Mouse (Mus musculus): Measurements from ENCODE around the gene Ctnna3. TPM values are rescaled to one million over a fixed set of nuclear protein-coding genes. Genes with fewer than 3 reads are reported as not detected.

Gene Ctnna3
- polyA plus RNA-seq, 1 experiment from 2014 or later, result not detected

GRCm38 (mm10) chr10:63583798-63584374, 154.0 kb downstream of the Ctnna3 start:
- TF ChIP-seq CTCF (IDR thresholded peaks at IDR 0.05; ENCODE audit: low read depth) (no peak), EP300 (IDR thresholded peaks at IDR 0.05; ENCODE audit: low read depth) (no peak)
- Histone ChIP-seq H3K9me3 (ENCODE audit: low read length) (no peaks in the 10 kb centered on the region), H3K27ac (ENCODE audit: low read depth) (no peak overlapping the region), H3K27me3 (ENCODE audit: insufficient read depth, low read length) (no peaks in the 10 kb centered on the region; the same call in 1 of the 2 replicates), H3K4me1 (ENCODE audit: insufficient read depth) (no peaks in the 10 kb centered on the region), H3K9ac (replicated peaks) (no peak overlapping the region), H3K4me3 (ENCODE audit: low read depth, low read length) (no peak overlapping the region), H3K36me3 (replicated peaks; ENCODE audit: insufficient read depth, low read length) (no peaks in the 10 kb centered on the region), H3K4me2 (ENCODE audit: low read depth, low read length) (no peak overlapping the region)
- ATAC-seq, result no peak
- 67% methylated on average over 20 of the region's 20 CpGs for WGBS (ENCODE audit: insufficient replicate concordance)
- no peak for DNase-seq

- no peak for ATAC-seq
- no peak overlapping the region for H3K9ac ChIP-seq (replicated peaks)
These were observed 169.5 kb downstream of the Ctnna3 start for GRCm38 (mm10) chr10:63599417-63599816.

GRCm38 (mm10) chr10:63601206-63601605, 171.3 kb downstream of the Ctnna3 start:
- Histone ChIP-seq H3K4me1 (ENCODE audit: insufficient read depth) (no peaks in the 10 kb centered on the region), H3K27me3 (ENCODE audit: insufficient read depth, low read length) (no peaks in the 10 kb centered on the region), H3K4me3 (ENCODE audit: low read depth, low read length) (no peak overlapping the region), H3K27ac (ENCODE audit: low read depth) (no peak overlapping the region), H3K4me2 (ENCODE audit: low read depth, low read length) (no peak overlapping the region), H3K9ac (replicated peaks) (no peak overlapping the region), H3K36me3 (replicated peaks; ENCODE audit: insufficient read depth, low read length) (no peaks in the 10 kb centered on the region), H3K9me3 (ENCODE audit: low read length) (peaks cover 3% of the 10 kb centered on the region; the same call in 1 of the 2 replicates)
- ATAC-seq (no peak), DNase-seq (no peak)
- 70% methylated on average over 2 of the region's 2 CpGs for WGBS (ENCODE audit: insufficient replicate concordance)
- TF ChIP-seq CTCF (IDR thresholded peaks at IDR 0.05; ENCODE audit: low read depth) (no peak), EP300 (IDR thresholded peaks at IDR 0.05; ENCODE audit: low read depth) (no peak)

More at GRCm38 (mm10) chr10:63599417-63599816, 169.5 kb downstream of the Ctnna3 start:
- DNase-seq, result no peak
- Histone ChIP-seq H3K4me3 (ENCODE audit: low read depth, low read length) (no peak overlapping the region), H3K27ac (ENCODE audit: low read depth) (no peak overlapping the region), H3K36me3 (replicated peaks; ENCODE audit: insufficient read depth, low read length) (no peaks in the 10 kb centered on the region), H3K27me3 (ENCODE audit: insufficient read depth, low read length) (no peaks in the 10 kb centered on the region), H3K4me1 (ENCODE audit: insufficient read depth) (no peaks in the 10 kb centered on the region), H3K9me3 (ENCODE audit: low read length) (no peaks in the 10 kb centered on the region), H3K4me2 (ENCODE audit: low read depth, low read length) (no peak overlapping the region)
- 79% methylated on average over 5 of the region's 5 CpGs for WGBS (ENCODE audit: insufficient replicate concordance)
- TF ChIP-seq CTCF (IDR thresholded peaks at IDR 0.05; ENCODE audit: low read depth), result no peak
- no peak for TF ChIP-seq EP300 (IDR thresholded peaks at IDR 0.05; ENCODE audit: low read depth)

GRCm38 (mm10) chr10:63628546-63628945, 198.6 kb downstream of the Ctnna3 start:
- Histone ChIP-seq H3K4me3 (ENCODE audit: low read depth, low read length) (no peak overlapping the region), H3K4me2 (ENCODE audit: low read depth, low read length) (no peak overlapping the region), H3K36me3 (replicated peaks; ENCODE audit: insufficient read depth, low read length) (no peaks in the 10 kb centered on the region), H3K27ac (ENCODE audit: low read depth) (no peak overlapping the region), H3K4me1 (ENCODE audit: insufficient read depth) (no peaks in the 10 kb centered on the region), H3K9ac (replicated peaks) (no peak overlapping the region), H3K27me3 (ENCODE audit: insufficient read depth, low read length) (no peaks in the 10 kb centered on the region), H3K9me3 (ENCODE audit: low read length) (no peaks in the 10 kb centered on the region)
- WGBS (ENCODE audit: insufficient replicate concordance), result 65% methylated on average over 1 of the region's 1 CpGs
- DNase-seq (no peak), ATAC-seq (no peak)
- TF ChIP-seq EP300 (IDR thresholded peaks at IDR 0.05; ENCODE audit: low read depth), result no peak

GRCm38 (mm10) chr10:63633915-63634314, 204.0 kb downstream of the Ctnna3 start:
- H3K4me2 ChIP-seq (ENCODE audit: low read depth, low read length), result no peak overlapping the region
- no peaks in the 10 kb centered on the region for H3K27me3 ChIP-seq (ENCODE audit: insufficient read depth, low read length)
- WGBS (ENCODE audit: insufficient replicate concordance), result 50% methylated on average over 1 of the region's 1 CpGs
- H3K4me1 ChIP-seq (ENCODE audit: insufficient read depth), result no peaks in the 10 kb centered on the region
- no peak overlapping the region for H3K4me3 ChIP-seq (ENCODE audit: low read depth, low read length)
- no peaks in the 10 kb centered on the region for H3K9me3 ChIP-seq (ENCODE audit: low read length)
- DNase-seq, result no peak
- TF ChIP-seq EP300 (IDR thresholded peaks at IDR 0.05; ENCODE audit: low read depth), result no peak
- TF ChIP-seq CTCF (IDR thresholded peaks at IDR 0.05; ENCODE audit: low read depth), result no peak
- H3K27ac ChIP-seq (ENCODE audit: low read depth), result no peak overlapping the region
- no peak for ATAC-seq
- H3K9ac ChIP-seq (replicated peaks), result no peak overlapping the region
- H3K36me3 ChIP-seq (replicated peaks; ENCODE audit: insufficient read depth, low read length), result no peaks in the 10 kb centered on the region

- H3K9ac ChIP-seq (replicated peaks), result no peak overlapping the region
- ATAC-seq (peak; percentile 44), DNase-seq (no peak)
- 0 out of 2 replicates have a peak overlapping the region, but pooled peaks have one; percentile 7 for H3K27ac ChIP-seq (ENCODE audit: low read depth)
- H3K36me3 ChIP-seq (replicated peaks; ENCODE audit: insufficient read depth, low read length), result no peaks in the 10 kb centered on the region
- no peak overlapping the region for H3K4me2 ChIP-seq (ENCODE audit: low read depth, low read length)
- no peaks in the 10 kb centered on the region for H3K4me1 ChIP-seq (ENCODE audit: insufficient read depth)
- H3K4me3 ChIP-seq (ENCODE audit: low read depth, low read length), result no peak overlapping the region
- no peak for TF ChIP-seq EP300 (IDR thresholded peaks at IDR 0.05; ENCODE audit: low read depth)
- no peak for TF ChIP-seq CTCF (IDR thresholded peaks at IDR 0.05; ENCODE audit: low read depth)
- H3K27me3 ChIP-seq (ENCODE audit: insufficient read depth, low read length), result no peaks in the 10 kb centered on the region
- WGBS (ENCODE audit: insufficient replicate concordance), result 40% methylated on average over 5 of the region's 5 CpGs
- H3K9me3 ChIP-seq (ENCODE audit: low read length), result no peaks in the 10 kb centered on the region
These were observed 208.1 kb downstream of the Ctnna3 start for GRCm38 (mm10) chr10:63637987-63638386.

Data from liver, postnatal 0 days (tissue).